ENCODE assay signal across 9 mouse cellular contexts in genomic region chr9:113248703-113249274, GRCm38 (mm10).
DNase-seq lines count a peak whose midpoint lies in the region; ATAC-seq and TF ChIP-seq lines count a peak whose summit lies in the region.
"Had no signal": no experiment of that assay in that cellular context is flagged by ENCODE, and none has a peak within 500 bp of the region (broad histone marks: within the 10 kb centered on the region; RNA-seq: fewer than 3 reads in every experiment).

No protein-coding gene starts in this region.

- no peaks in the 10 kb centered on the region for H3K9me3 ChIP-seq in forebrain, embryonic 13.5 days (replicated peaks)
- H3K9me3 ChIP-seq in forebrain, embryonic 11.5 days (ENCODE audit: control insufficient read depth, low read length), result no peaks in the 10 kb centered on the region
- H3K9me3 ChIP-seq in limb, embryonic 12.5 days, result no peaks in the 10 kb centered on the region
- no peaks in the 10 kb centered on the region for H3K9me3 ChIP-seq in liver, postnatal 0 days (ENCODE audit: low read length)

- no peaks in the 10 kb centered on the region for H3K36me3 ChIP-seq in forebrain, embryonic 13.5 days (ENCODE audit: poor library complexity, severe bottlenecking)
- no peaks in the 10 kb centered on the region for H3K36me3 ChIP-seq in forebrain, embryonic 11.5 days (ENCODE audit: control insufficient read depth, insufficient read depth, low read length)
- no peaks in the 10 kb centered on the region for H3K36me3 ChIP-seq in limb, embryonic 12.5 days
- no peaks in the 10 kb centered on the region for H3K36me3 ChIP-seq in liver, postnatal 0 days (replicated peaks; ENCODE audit: insufficient read depth, low read length)

- H3K4me2 ChIP-seq in forebrain, embryonic 13.5 days, result no peak overlapping the region
- no peak overlapping the region for H3K4me2 ChIP-seq in forebrain, embryonic 11.5 days (ENCODE audit: low read depth, low read length, severe bottlenecking)
- no peak overlapping the region for H3K4me2 ChIP-seq in limb, embryonic 12.5 days
- H3K4me2 ChIP-seq in liver, postnatal 0 days (ENCODE audit: low read depth, low read length), result no peak overlapping the region
- H3K4me2 ChIP-seq: liver, embryonic 11.5 days had no signal

- H3K4me3 ChIP-seq in forebrain, embryonic 13.5 days, result no peak overlapping the region
- no peak overlapping the region for H3K4me3 ChIP-seq in forebrain, embryonic 11.5 days (ENCODE audit: low read depth, low read length)
- H3K4me3 ChIP-seq in limb, embryonic 12.5 days (replicated peaks), result no peak overlapping the region
- no peak overlapping the region for H3K4me3 ChIP-seq in liver, postnatal 0 days (ENCODE audit: low read depth, low read length)

- DNase-seq in forebrain, embryonic 11.5 days (ENCODE audit: low spot score), result no peak
- peak; percentile 21 for DNase-seq in forelimb bud, embryonic 11.5 days (ENCODE audit: low read depth, low spot score)
- DNase-seq in retina, postnatal 1 day, result peak; percentile 67
- DNase-seq in liver, postnatal 0 days, result no peak
- DNase-seq in cerebellum, postnatal 4 days (ENCODE audit: low spot score in 2 of 2), result no peak

- TF ChIP-seq EP300 in liver, postnatal 0 days (IDR thresholded peaks at IDR 0.05; ENCODE audit: low read depth), result no peak

- peak; percentile 70 for ATAC-seq in forebrain, embryonic 13.5 days
- ATAC-seq in forebrain, embryonic 11.5 days (replicated peaks; ENCODE audit: low FRiP score), result no peak
- peak; percentile 76; the same call in 1 of the 2 replicates for ATAC-seq in limb, embryonic 12.5 days (ENCODE audit: insufficient number of reproducible peaks, insufficient read depth, low FRiP score, low TSS enrichment, low read depth)
- no peak for ATAC-seq in cerebellum, adult (ENCODE audit: insufficient number of reproducible peaks, low FRiP score, low TSS enrichment)
- no peak for ATAC-seq in liver, postnatal 0 days

- peak overlapping the region; percentile 68 for H3K27ac ChIP-seq in forebrain, embryonic 13.5 days
- H3K27ac ChIP-seq in forebrain, embryonic 11.5 days (ENCODE audit: low read depth, low read length), result no peak overlapping the region
- H3K27ac ChIP-seq in limb, embryonic 12.5 days, result no peak overlapping the region
- H3K27ac ChIP-seq in liver, postnatal 0 days (ENCODE audit: low read depth), result no peak overlapping the region

- no peak overlapping the region for H3K9ac ChIP-seq in forebrain, embryonic 13.5 days
- no peak overlapping the region for H3K9ac ChIP-seq in forebrain, embryonic 11.5 days (ENCODE audit: low read length)
- no peak overlapping the region for H3K9ac ChIP-seq in limb, embryonic 12.5 days (replicated peaks)
- H3K9ac ChIP-seq in liver, postnatal 0 days (replicated peaks), result no peak overlapping the region

- H3K4me1 ChIP-seq in forebrain, embryonic 13.5 days, result no peaks in the 10 kb centered on the region
- H3K4me1 ChIP-seq in forebrain, embryonic 11.5 days (replicated peaks; ENCODE audit: control insufficient read depth, insufficient read depth, low read length), result no peaks in the 10 kb centered on the region
- 0 out of 2 replicates have a peak, but pooled peaks cover 4% of the 10 kb centered on the region for H3K4me1 ChIP-seq in limb, embryonic 12.5 days (replicated peaks)
- no peaks in the 10 kb centered on the region for H3K4me1 ChIP-seq in liver, postnatal 0 days (ENCODE audit: insufficient read depth)

- no peak for TF ChIP-seq CTCF in liver, postnatal 0 days (IDR thresholded peaks at IDR 0.05; ENCODE audit: low read depth)

- 46% methylated on average over 12 of the region's 12 CpGs for WGBS in forebrain, embryonic 13.5 days
- 70% methylated on average over 12 of the region's 12 CpGs for WGBS in forebrain, embryonic 11.5 days
- 39% methylated on average over 12 of the region's 12 CpGs for WGBS in limb, embryonic 12.5 days
- WGBS in liver, postnatal 0 days (ENCODE audit: insufficient replicate concordance), result 87% methylated on average over 12 of the region's 12 CpGs

- H3K27me3 ChIP-seq in forebrain, embryonic 13.5 days, result no peaks in the 10 kb centered on the region
- no peaks in the 10 kb centered on the region for H3K27me3 ChIP-seq in forebrain, embryonic 11.5 days (ENCODE audit: control insufficient read depth, insufficient read depth, low read length)
- H3K27me3 ChIP-seq in limb, embryonic 12.5 days, result no peaks in the 10 kb centered on the region
- H3K27me3 ChIP-seq in liver, postnatal 0 days (ENCODE audit: insufficient read depth, low read length), result no peaks in the 10 kb centered on the region

Comparison
In these comparisons a context has a peak if more than half of its experiments do, and no peak if none do; other contexts are left out.
1. ATAC-seq: peak in forebrain, embryonic 13.5 days (single experiment) and limb, embryonic 12.5 days (single experiment); none in forebrain, embryonic 11.5 days (single experiment), cerebellum, adult (single experiment) and liver, postnatal 0 days (single experiment).
2. DNase-seq: peak in forelimb bud, embryonic 11.5 days (single experiment) and retina, postnatal 1 day (single experiment); none in forebrain, embryonic 11.5 days (single experiment), liver, postnatal 0 days (single experiment) and cerebellum, postnatal 4 days (0 of 2).